Mouse (Mus musculus): ENCODE measurements around the gene 3110082I17Rik. TPM values are rescaled to one million over a fixed set of nuclear protein-coding genes. Genes with fewer than 3 reads are reported as not detected.

Gene 3110082I17Rik
- polyA plus RNA-seq, 1 experiment = 16.4 TPM

GRCm38 (mm10) chr5:139484185-139484814 lies 24.0 kb upstream of the 3110082I17Rik start, which contains the start of gene Zfand2a:
TSS of gene Zfand2a (minus strand) at chr5:139484549.
- Histone ChIP-seq H3K4me1 (ENCODE audit: control insufficient read depth, insufficient read depth, low read length) (peaks cover 29% of the 10 kb centered on the region), H3K4me3 (ENCODE audit: insufficient read depth, low read length) (peak within 1 kb of the TSS; percentile 91), H3K27ac (ENCODE audit: insufficient read depth, low read depth, low read length) (peak within 1 kb of the TSS; percentile 84)
- TF ChIP-seq CTCF (IDR thresholded peaks at IDR 0.05; ENCODE audit: low read depth, low read length) = 0 out of 2 replicates have a peak, but pooled peaks have one; percentile 22
- peak; percentile 90 for TF ChIP-seq POLR2A (IDR thresholded peaks at IDR 0.05; ENCODE audit: borderline replicate concordance, low read depth, low read length)

- H3K27ac ChIP-seq (ENCODE audit: insufficient read depth, low read depth, low read length) = peak overlapping the region; percentile 84
- H3K4me3 ChIP-seq (ENCODE audit: insufficient read depth, low read length) = peak overlapping the region; percentile 91
- no peak for TF ChIP-seq POLR2A (IDR thresholded peaks at IDR 0.05; ENCODE audit: borderline replicate concordance, low read depth, low read length)
- H3K4me1 ChIP-seq (ENCODE audit: control insufficient read depth, insufficient read depth, low read length) = peaks cover 36% of the 10 kb centered on the region
These were observed 23.0 kb upstream of the 3110082I17Rik start for GRCm38 (mm10) chr5:139483171-139483848.

GRCm38 (mm10) chr5:139480406-139480805 lies 20.1 kb upstream of the 3110082I17Rik start:
- Histone ChIP-seq H3K27ac (ENCODE audit: insufficient read depth, low read depth, low read length) (peak overlapping the region; percentile 51), H3K4me3 (ENCODE audit: insufficient read depth, low read length) (no peak overlapping the region), H3K4me1 (ENCODE audit: control insufficient read depth, insufficient read depth, low read length) (peaks cover 59% of the 10 kb centered on the region)
- no peak for TF ChIP-seq CTCF (IDR thresholded peaks at IDR 0.05; ENCODE audit: low read depth, low read length)
- TF ChIP-seq POLR2A (IDR thresholded peaks at IDR 0.05; ENCODE audit: borderline replicate concordance, low read depth, low read length) = no peak

- Histone ChIP-seq H3K4me3 (ENCODE audit: insufficient read depth, low read length) (peak overlapping the region; percentile 27), H3K27ac (ENCODE audit: insufficient read depth, low read depth, low read length) (peak overlapping the region; percentile 93), H3K4me1 (ENCODE audit: control insufficient read depth, insufficient read depth, low read length) (peaks cover 59% of the 10 kb centered on the region)
- TF ChIP-seq CTCF (IDR thresholded peaks at IDR 0.05; ENCODE audit: low read depth, low read length) (no peak), POLR2A (IDR thresholded peaks at IDR 0.05; ENCODE audit: borderline replicate concordance, low read depth, low read length) (no peak)
These were observed 18.8 kb upstream of the 3110082I17Rik start for GRCm38 (mm10) chr5:139479088-139479487.

- no peak overlapping the region for H3K4me3 ChIP-seq (ENCODE audit: insufficient read depth, low read length)
- no peak for TF ChIP-seq POLR2A (IDR thresholded peaks at IDR 0.05; ENCODE audit: borderline replicate concordance, low read depth, low read length)
- TF ChIP-seq CTCF (IDR thresholded peaks at IDR 0.05; ENCODE audit: low read depth, low read length) = no peak
- H3K27ac ChIP-seq (ENCODE audit: insufficient read depth, low read depth, low read length) = no peak overlapping the region
- H3K4me1 ChIP-seq (ENCODE audit: control insufficient read depth, insufficient read depth, low read length) = peaks cover 42% of the 10 kb centered on the region
These were observed 14.4 kb upstream of the 3110082I17Rik start for GRCm38 (mm10) chr5:139474741-139475140.

GRCm38 (mm10) chr5:139467998-139468397 lies 7.7 kb upstream of the 3110082I17Rik start:
- Histone ChIP-seq H3K4me3 (ENCODE audit: insufficient read depth, low read length) (no peak overlapping the region), H3K4me1 (ENCODE audit: control insufficient read depth, insufficient read depth, low read length) (peaks cover 35% of the 10 kb centered on the region), H3K27ac (ENCODE audit: insufficient read depth, low read depth, low read length) (no peak overlapping the region)
- TF ChIP-seq CTCF (IDR thresholded peaks at IDR 0.05; ENCODE audit: low read depth, low read length) (no peak), POLR2A (IDR thresholded peaks at IDR 0.05; ENCODE audit: borderline replicate concordance, low read depth, low read length) (no peak)

GRCm38 (mm10) chr5:139466801-139467200 lies 6.5 kb upstream of the 3110082I17Rik start:
- Histone ChIP-seq H3K4me3 (ENCODE audit: insufficient read depth, low read length) (no peak overlapping the region), H3K27ac (ENCODE audit: insufficient read depth, low read depth, low read length) (peak overlapping the region; percentile 14; the same call in 1 of the 2 replicates)
- TF ChIP-seq CTCF (IDR thresholded peaks at IDR 0.05; ENCODE audit: low read depth, low read length) (no peak), POLR2A (IDR thresholded peaks at IDR 0.05; ENCODE audit: borderline replicate concordance, low read depth, low read length) (no peak)

GRCm38 (mm10) chr5:139466373-139466772 lies 6.0 kb upstream of the 3110082I17Rik start:
- no peak overlapping the region for H3K27ac ChIP-seq (ENCODE audit: insufficient read depth, low read depth, low read length)
- no peak overlapping the region for H3K4me3 ChIP-seq (ENCODE audit: insufficient read depth, low read length)
- peaks cover 35% of the 10 kb centered on the region for H3K4me1 ChIP-seq (ENCODE audit: control insufficient read depth, insufficient read depth, low read length)
- TF ChIP-seq POLR2A (IDR thresholded peaks at IDR 0.05; ENCODE audit: borderline replicate concordance, low read depth, low read length) (no peak), CTCF (IDR thresholded peaks at IDR 0.05; ENCODE audit: low read depth, low read length) (no peak)

More at GRCm38 (mm10) chr5:139466801-139467200, 6.5 kb upstream of the 3110082I17Rik start:
- H3K4me1 ChIP-seq (ENCODE audit: control insufficient read depth, insufficient read depth, low read length) = peaks cover 35% of the 10 kb centered on the region

- Histone ChIP-seq H3K4me3 (ENCODE audit: insufficient read depth, low read length) (no peak overlapping the region), H3K27ac (ENCODE audit: insufficient read depth, low read depth, low read length) (peak overlapping the region; percentile 84)
These were observed 4.5 kb upstream of the 3110082I17Rik start for GRCm38 (mm10) chr5:139464874-139465273.

GRCm38 (mm10) chr5:139459938-139460337 lies 389 bp downstream of the 3110082I17Rik start:
- no peak for TF ChIP-seq POLR2A (IDR thresholded peaks at IDR 0.05; ENCODE audit: borderline replicate concordance, low read depth, low read length)
- no peak for TF ChIP-seq CTCF (IDR thresholded peaks at IDR 0.05; ENCODE audit: low read depth, low read length)
- Histone ChIP-seq H3K4me3 (ENCODE audit: insufficient read depth, low read length) (peak overlapping the region; percentile 84), H3K4me1 (ENCODE audit: control insufficient read depth, insufficient read depth, low read length) (peaks cover 49% of the 10 kb centered on the region), H3K27ac (ENCODE audit: insufficient read depth, low read depth, low read length) (peak overlapping the region; percentile 15; the same call in 1 of the 2 replicates)

More at GRCm38 (mm10) chr5:139464874-139465273, 4.5 kb upstream of the 3110082I17Rik start:
- peaks cover 27% of the 10 kb centered on the region for H3K4me1 ChIP-seq (ENCODE audit: control insufficient read depth, insufficient read depth, low read length)
- TF ChIP-seq CTCF (IDR thresholded peaks at IDR 0.05; ENCODE audit: low read depth, low read length) (no peak), POLR2A (IDR thresholded peaks at IDR 0.05; ENCODE audit: borderline replicate concordance, low read depth, low read length) (no peak)
